Mouse (Mus musculus): ENCODE results near the gene Pdrg1. TPM values are rescaled to one million over a fixed set of nuclear protein-coding genes. Genes with fewer than 3 reads are reported as not detected.

Pdrg1 gene
- total RNA-seq (2023) = 10 to 100 TPM; 14.9 to 16.5 TPM

GRCm38 (mm10) chr2:153014758-153015593, at the start of gene Pdrg1:
Gene Pdrg1, minus strand, starts transcription at chr2:153015427.

GRCm38 (mm10) chr2:153031126-153032082, 16.2 kb upstream of the Pdrg1 start, which contains the start of gene Xkr7:
Gene Xkr7, plus strand, starts transcription at chr2:153031852.

GRCm38 (mm10) chr2:152962091-152962793, 53.0 kb downstream of the Pdrg1 start, which contains the start of gene Ttll9:
Gene Ttll9, plus strand, starts transcription at chr2:152962485.

Other genes starting within 250 kb of the Pdrg1 start
- gene Bcl2l1, start 183.7 kb downstream of the Pdrg1 start, total RNA-seq (2023) = 10 to 100 TPM; 23.5 to 26.7 TPM
- gene Tpx2, start 167.5 kb downstream of the Pdrg1 start, total RNA-seq (2023) = 10 to 100 TPM; 56.2 to 59.7 TPM
- gene Mylk2, start 104.1 kb downstream of the Pdrg1 start, total RNA-seq (2023) = not detected
- not detected for gene Foxs1, start 82.2 kb downstream of the Pdrg1 start, total RNA-seq (2023)
- gene Dusp15, start 63.7 kb downstream of the Pdrg1 start, total RNA-seq (2023) = not detected
- gene Ttll9, start 52.9 kb downstream of the Pdrg1 start, total RNA-seq (2023) = not detected
- gene Xkr7, start 16.4 kb upstream of the Pdrg1 start, total RNA-seq (2023) = not detected
- 1 to 10 TPM; 1.3 to 1.4 TPM for gene Ccm2l, start 50.5 kb upstream of the Pdrg1 start, total RNA-seq (2023)
- 100 to 1,000 TPM; 205 to 228 TPM for gene Hck, start 93.0 kb upstream of the Pdrg1 start, total RNA-seq (2023)
- gene Tm9sf4, start 145.9 kb upstream of the Pdrg1 start, total RNA-seq (2023) = 10 to 100 TPM; 78.1 to 88.5 TPM
- gene Tspyl3, start 210.0 kb upstream of the Pdrg1 start, total RNA-seq (2023) = 1 to 10 TPM; 5.0 to 5.7 TPM
- 10 to 100 TPM; 32.9 to 34.9 TPM for gene Plagl2, start 226.0 kb upstream of the Pdrg1 start, total RNA-seq (2023)
- gene Pofut1, start 226.1 kb upstream of the Pdrg1 start, total RNA-seq (2023) = 10 to 100 TPM; 20.7 to 21.7 TPM

Data from neutrophil, adult 83 days (primary cell).